Mouse (Mus musculus) embryo, embryonic 10.5 days (tissue): ENCODE measurements at regions not wholly inside any gene's neighbourhood (a gene's known extent, or its start where the extent isn't known, plus 50 kb on each side); places are given as distances from the start of the nearest gene placed in this dataset.

ENCODE experiments used
- DNase-seq: peaks from one replicate; pipeline ENCODE4 v3.0.0-alpha.2; 2015; ENCODE audit warnings: low spot score

- DNase-seq, result no peak
Measured at GRCm38 (mm10) chr12:7662027-7662426, 315.4 kb upstream of the Apob start.

- DNase-seq, result no peak
Measured at GRCm38 (mm10) chr12:7670114-7670513, 307.3 kb upstream of the Apob start.

GRCm38 (mm10) chr12:7670561-7670960, 306.9 kb upstream of the Apob start:
- DNase-seq, result no peak

- peak; percentile 46 for DNase-seq
Measured at GRCm38 (mm10) chr12:7691996-7692395, 285.5 kb upstream of the Apob start.

- no peak for DNase-seq
Measured at GRCm38 (mm10) chr12:7698324-7698944, 279.0 kb upstream of the Apob start.

GRCm38 (mm10) chr12:7709102-7709501, 268.3 kb upstream of the Apob start:
- DNase-seq, result peak; percentile 15

GRCm38 (mm10) chr12:7709872-7710271, 267.6 kb upstream of the Apob start:
- DNase-seq, result no peak

- DNase-seq, result no peak
Measured at GRCm38 (mm10) chr12:7715091-7715490, 262.4 kb upstream of the Apob start.

- DNase-seq, result no peak
Measured at GRCm38 (mm10) chr12:7718556-7718955, 258.9 kb upstream of the Apob start.

GRCm38 (mm10) chr12:7719080-7719479, 258.4 kb upstream of the Apob start:
- no peak for DNase-seq

- DNase-seq, result no peak
Measured at GRCm38 (mm10) chr12:7724992-7725391, 252.5 kb upstream of the Apob start.

- DNase-seq, result no peak
Measured at GRCm38 (mm10) chr12:7738020-7738419, 239.4 kb upstream of the Apob start.

- DNase-seq, result no peak
Measured at GRCm38 (mm10) chr12:7738629-7739351, 238.7 kb upstream of the Apob start.

GRCm38 (mm10) chr12:7739352-7739994, 238.0 kb upstream of the Apob start:
- DNase-seq, result no peak

- no peak for DNase-seq
Measured at GRCm38 (mm10) chr12:7746708-7747107, 230.7 kb upstream of the Apob start.

GRCm38 (mm10) chr12:7749319-7750238, 227.9 kb upstream of the Apob start:
- peak; percentile 45 for DNase-seq

GRCm38 (mm10) chr12:7754861-7755260, 222.6 kb upstream of the Apob start:
- no peak for DNase-seq

GRCm38 (mm10) chr12:7764795-7765697, 212.4 kb upstream of the Apob start:
- no peak for DNase-seq

- no peak for DNase-seq
Measured at GRCm38 (mm10) chr12:7774127-7774526, 203.3 kb upstream of the Apob start.

- peak; percentile 41 for DNase-seq
Measured at GRCm38 (mm10) chr12:7776335-7776734, 201.1 kb upstream of the Apob start.
